Mouse (Mus musculus) testis, adult 2 months (tissue): ENCODE measurements around the gene Pdia5.

Experiments
- CTCF ChIP-seq: fragments of 200-500 bp; IDR thresholded peaks from 2 replicates; pipeline ENCODE4 v1.5.1; 2012; ENCODE audit warnings: low read depth, mild to moderate bottlenecking, inconsistent platforms, low read length, moderate library complexity; ENCODE audit not compliant: control insufficient read depth, insufficient read depth, insufficient replicate concordance
- POLR2A ChIP-seq: fragments of 200-500 bp; IDR thresholded peaks from 2 replicates; pipeline ENCODE4 v1.6.1; 2012; ENCODE audit warnings: low read depth, mild to moderate bottlenecking, inconsistent platforms, low read length, moderate library complexity; ENCODE audit not compliant: control insufficient read depth

GRCm38 (mm10) chr16:35414616-35415015 is 76.1 kb downstream of the Pdia5 start:
- TF ChIP-seq POLR2A, result no peak
- TF ChIP-seq CTCF, result no peak
